18 mouse cellular contexts compared by ENCODE assay signal in genomic region chr15:32542746-32543145, GRCm38 (mm10).
"Had no signal": no experiment of that assay in that cellular context is flagged by ENCODE, and none has a peak within 500 bp of the region (broad histone marks: within the 10 kb centered on the region; RNA-seq: fewer than 3 reads in every experiment).

No protein-coding gene starts in this region.

- H3K4me1 ChIP-seq: limb, embryonic 12.5 days; limb, embryonic 15.5 days; midbrain, embryonic 10.5 days; midbrain, embryonic 13.5 days had no signal

- H3K27me3 ChIP-seq: limb, embryonic 12.5 days; limb, embryonic 15.5 days; midbrain, embryonic 13.5 days had no signal

- H3K27ac ChIP-seq: limb, embryonic 12.5 days; limb, embryonic 15.5 days; liver, embryonic 14.5 days; macrophage; midbrain, embryonic 10.5 days; midbrain, embryonic 13.5 days; stomach, postnatal 0 days had no signal

- H3K4me2 ChIP-seq: limb, embryonic 12.5 days; limb, embryonic 15.5 days; liver, embryonic 11.5 days; lung, embryonic 14.5 days; midbrain, embryonic 13.5 days had no signal

- ATAC-seq: liver, postnatal 0 days; lung, postnatal 0 days; midbrain, embryonic 13.5 days had no signal

- H3K36me3 ChIP-seq: limb, embryonic 12.5 days; limb, embryonic 15.5 days; midbrain, embryonic 10.5 days; midbrain, embryonic 13.5 days had no signal

- H3K4me3 ChIP-seq: limb, embryonic 12.5 days; limb, embryonic 15.5 days; midbrain, embryonic 10.5 days; midbrain, embryonic 13.5 days had no signal

- H3K9ac ChIP-seq: limb, embryonic 12.5 days; limb, embryonic 15.5 days; liver, embryonic 14.5 days; liver, postnatal 0 days; lung, embryonic 14.5 days; midbrain, embryonic 13.5 days had no signal

- DNase-seq: kidney, adult 9 months; kidney, postnatal 14 days; kidney, postnatal 4 days; left cerebral cortex, postnatal 4 days; liver, postnatal 0 days; lung, embryonic 14.5 days; thymus, adult 2 months; thymus, postnatal 14 days; thymus, postnatal 4 days had no signal

- H3K9me3 ChIP-seq: limb, embryonic 12.5 days; limb, embryonic 15.5 days; midbrain, embryonic 10.5 days; midbrain, embryonic 13.5 days had no signal
